Mouse (Mus musculus): Measurements from ENCODE around the gene Zfp189. TPM values are rescaled to one million over a fixed set of nuclear protein-coding genes. Genes with fewer than 3 reads are reported as not detected.

Gene Zfp189
- 1.3 and 1.8 TPM in 2 replicates for polyA plus RNA-seq (2012; ENCODE audit: low replicate concordance)

DNA sequence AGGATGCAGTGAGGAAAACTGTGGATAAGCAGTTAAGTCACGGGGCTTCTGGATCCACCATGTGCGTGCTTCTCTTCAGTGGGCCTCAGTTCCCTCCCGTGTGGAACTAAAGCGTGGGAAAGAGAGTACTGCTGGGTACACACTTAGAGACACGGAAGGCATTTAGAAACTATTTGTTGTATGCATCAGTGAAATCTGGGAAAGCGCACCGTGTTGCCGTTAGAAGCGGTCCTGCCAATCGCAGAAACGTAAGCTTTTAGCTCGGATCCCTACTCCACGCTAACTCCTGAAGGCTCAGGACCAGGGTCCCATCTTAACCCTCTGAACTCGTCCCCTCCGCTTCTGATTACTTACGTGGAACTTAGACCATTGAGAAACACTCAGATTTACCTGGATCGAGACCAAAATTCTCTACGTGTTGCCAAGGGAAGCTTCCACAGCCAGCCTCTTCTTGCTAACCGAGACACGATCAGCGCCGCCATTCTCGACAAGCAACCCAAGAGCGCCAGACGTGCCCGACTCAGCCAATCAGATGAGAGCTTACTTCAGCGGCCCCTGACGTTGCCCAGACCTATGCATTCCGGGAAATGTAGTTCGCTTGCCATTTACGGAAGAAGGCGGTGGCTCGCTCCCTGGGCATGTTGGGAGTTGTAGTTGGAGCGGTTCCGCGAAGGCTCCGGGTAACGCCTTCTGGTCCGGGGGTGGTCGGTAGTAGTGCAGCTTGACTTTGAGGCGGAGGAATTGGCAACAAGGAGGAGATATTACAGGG is at the start of gene Zfp189, which contains the start of gene Mrpl50:
Gene Zfp189 (plus strand): TSS at position 605 of the 769 bp plus-strand sequence.
Gene Mrpl50 (minus strand): TSS at position 522 of the 769 bp plus-strand sequence.

DNA sequence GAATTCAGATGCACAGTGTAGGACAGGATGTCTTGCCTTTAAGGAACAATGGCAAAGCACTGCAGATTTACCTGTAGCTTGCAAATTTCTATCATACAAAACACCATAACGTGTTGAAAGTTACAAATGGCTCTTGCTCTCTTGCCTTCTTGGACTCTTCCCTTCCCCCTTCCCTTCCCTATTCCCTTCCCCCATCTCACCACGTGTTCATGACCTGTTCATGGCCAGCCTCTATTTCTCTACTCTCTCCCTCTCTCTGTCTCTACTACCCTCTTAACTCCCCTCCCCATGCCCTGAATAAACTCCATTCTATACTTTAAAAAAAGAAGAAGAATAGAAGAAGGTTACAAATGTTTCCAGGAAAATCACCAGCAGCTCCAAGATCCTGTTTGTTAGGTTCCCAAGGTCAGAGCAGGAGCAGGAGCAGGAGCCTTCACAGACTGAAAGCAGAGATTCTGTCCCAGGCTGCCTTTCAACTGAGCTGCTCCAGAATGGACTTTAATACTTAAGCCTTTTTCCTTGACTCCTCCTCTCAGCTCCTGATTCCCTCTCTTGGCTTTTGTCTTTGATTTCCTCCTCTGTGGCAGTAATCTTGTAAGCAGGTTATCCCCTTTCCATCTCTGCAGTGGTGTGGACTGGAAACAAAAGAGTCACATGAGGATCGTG is 47.4 kb upstream of the Zfp189 start, which contains the start of gene Acnat1:
Gene Acnat1 (minus strand): TSS at position 478 of the 666 bp plus-strand sequence.

DNA sequence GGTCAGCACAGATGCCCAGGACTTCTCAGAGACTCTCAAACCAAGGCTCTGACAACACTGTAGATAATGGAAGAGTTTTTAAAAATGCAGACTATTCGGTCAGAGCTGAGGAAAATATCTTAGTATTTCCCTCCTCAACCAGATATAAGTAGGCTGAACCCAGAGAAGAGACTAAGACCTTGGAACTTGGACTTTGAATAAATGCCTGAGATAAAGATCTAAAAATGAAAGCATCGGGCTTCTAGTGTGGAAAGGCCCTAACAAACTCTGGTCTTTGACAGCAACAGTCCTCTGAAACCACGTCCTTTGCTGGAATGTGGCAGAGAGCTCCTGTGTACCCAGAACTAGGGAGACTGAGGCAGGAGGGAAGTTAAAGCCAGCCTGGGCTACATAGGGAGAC is 14.6 kb upstream of the Zfp189 start, which contains the start of gene Baat:
Gene Baat (minus strand): TSS at position 172 of the 400 bp plus-strand sequence.

DNA sequence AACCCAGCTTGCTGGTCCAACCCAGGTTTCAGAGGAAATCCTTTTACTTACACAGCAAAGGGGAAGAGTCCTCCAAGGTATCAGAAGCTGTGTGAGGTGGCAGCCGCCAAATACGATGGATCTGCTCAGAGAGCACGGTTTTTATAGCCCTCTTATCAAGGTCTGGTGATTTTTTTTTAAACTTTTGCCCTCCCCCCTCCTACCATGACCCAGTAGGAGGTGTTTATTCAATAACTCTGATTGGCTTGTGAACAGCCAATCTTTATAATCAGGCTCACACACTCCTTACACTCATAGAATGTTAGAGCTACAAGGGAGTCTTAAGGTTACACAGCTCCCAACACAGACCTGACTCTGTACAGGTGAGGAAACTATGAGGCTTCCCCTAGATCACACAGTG is 28.4 kb downstream of the Zfp189 start, which contains the start of gene Aldob:
Gene Aldob (minus strand): TSS at position 164 of the 400 bp plus-strand sequence.

Other genes with a start within 250 kb of the Zfp189 start
- gene Acnat2, start 113.0 kb upstream of the Zfp189 start, polyA plus RNA-seq (2012; ENCODE audit: low replicate concordance): not detected in 2 replicates
- 0.20 TPM in 1 of 2 replicates, not detected in the other for gene Acnat1, start 47.3 kb upstream of the Zfp189 start, polyA plus RNA-seq (2012; ENCODE audit: low replicate concordance)
- not detected in 2 replicates for gene Baat, start 14.6 kb upstream of the Zfp189 start, polyA plus RNA-seq (2012; ENCODE audit: low replicate concordance)
- 1.1 and 1.4 TPM in 2 replicates for gene Mrpl50, start 83 bp upstream of the Zfp189 start, polyA plus RNA-seq (2012; ENCODE audit: low replicate concordance)
- gene Aldob, start 28.4 kb downstream of the Zfp189 start, polyA plus RNA-seq (2012; ENCODE audit: low replicate concordance): not detected in 2 replicates
- gene Tmem246, start 76.7 kb downstream of the Zfp189 start, polyA plus RNA-seq (2012; ENCODE audit: low replicate concordance): 2.5 and 9.7 TPM in 2 replicates
- gene Rnf20, start 110.8 kb downstream of the Zfp189 start, polyA plus RNA-seq (2012; ENCODE audit: low replicate concordance): 25.3 and 54.3 TPM in 2 replicates
- not detected in 2 replicates for gene Ppp3r2, start 160.8 kb downstream of the Zfp189 start, polyA plus RNA-seq (2012; ENCODE audit: low replicate concordance)

All from leukemia stem cell, adult 10-12 weeks (primary cell).